Mouse (Mus musculus): ENCODE results near the gene Cyp46a1. TPM values are rescaled to one million over a fixed set of nuclear protein-coding genes. Genes with fewer than 3 reads are reported as not detected.

Gene Cyp46a1
- total RNA-seq, 2 experiments from 2014 or later: 0.54 to 1.7 TPM

DNA sequence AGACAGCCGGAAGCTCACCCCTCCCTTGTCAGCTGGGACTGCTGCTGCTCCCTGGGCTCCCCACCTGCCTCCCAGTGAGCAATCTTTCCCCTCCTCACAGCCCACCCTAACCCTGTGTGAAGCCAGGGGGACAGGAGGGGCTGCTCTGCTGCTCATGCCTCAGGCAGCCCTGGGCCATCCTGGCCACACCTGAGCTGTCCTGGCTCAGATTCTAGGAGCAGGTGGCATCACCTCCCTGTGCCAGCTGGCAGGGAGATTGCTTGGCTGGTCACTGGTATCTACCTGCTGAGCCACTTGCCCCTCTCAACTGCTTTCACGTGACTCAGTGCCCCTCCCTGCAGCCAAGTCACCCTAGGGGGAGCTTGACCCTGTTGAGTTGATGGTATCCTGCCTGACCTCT, 20.1 kb downstream of the Cyp46a1 start:
- intact Hi-C loops (cut with DNase I): no loop called here
- no peak for DNase-seq

DNA sequence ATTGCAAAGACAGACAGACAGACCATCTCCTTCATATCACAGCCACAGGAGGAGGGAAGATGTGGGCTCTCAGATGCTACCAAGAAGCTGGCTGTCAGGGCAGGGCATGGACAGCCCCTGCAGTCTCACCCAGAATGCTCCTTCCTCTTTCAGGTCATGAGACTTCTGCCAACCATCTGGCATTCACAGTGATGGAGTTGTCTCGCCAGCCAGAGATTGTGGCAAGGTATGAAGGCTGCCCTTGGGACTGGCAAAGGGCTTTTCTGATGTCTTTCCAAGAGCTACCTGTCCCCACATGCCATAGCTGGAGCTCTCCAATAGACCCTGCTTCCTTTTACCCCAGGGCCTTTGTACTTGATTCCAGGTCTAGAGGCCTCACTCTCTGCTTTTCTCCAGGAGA, 21.1 kb downstream of the Cyp46a1 start:
- intact Hi-C loops (cut with DNase I): no loop called here
- DNase-seq: no peak

DNA sequence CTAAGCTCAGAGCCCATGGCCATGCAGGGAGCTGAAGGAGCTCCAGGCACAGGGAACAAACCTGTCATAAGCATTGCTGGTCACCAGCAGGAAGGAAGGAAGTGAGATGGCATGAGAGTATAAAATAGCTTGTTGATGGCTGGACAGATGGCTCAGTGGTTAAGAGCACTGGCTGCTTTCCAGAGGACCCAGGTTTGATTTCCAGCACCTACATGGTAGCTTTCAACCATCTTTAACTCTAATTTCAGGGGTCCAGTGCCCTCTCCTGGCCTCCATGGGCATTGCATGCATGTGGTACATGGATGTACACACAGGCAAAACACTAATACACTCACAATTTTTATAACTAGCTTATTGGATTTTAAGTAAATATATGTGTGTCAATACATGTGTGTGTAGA, 21.8 kb downstream of the Cyp46a1 start:
- intact Hi-C loops (cut with DNase I): no loop called here
- DNase-seq: no peak

DNA sequence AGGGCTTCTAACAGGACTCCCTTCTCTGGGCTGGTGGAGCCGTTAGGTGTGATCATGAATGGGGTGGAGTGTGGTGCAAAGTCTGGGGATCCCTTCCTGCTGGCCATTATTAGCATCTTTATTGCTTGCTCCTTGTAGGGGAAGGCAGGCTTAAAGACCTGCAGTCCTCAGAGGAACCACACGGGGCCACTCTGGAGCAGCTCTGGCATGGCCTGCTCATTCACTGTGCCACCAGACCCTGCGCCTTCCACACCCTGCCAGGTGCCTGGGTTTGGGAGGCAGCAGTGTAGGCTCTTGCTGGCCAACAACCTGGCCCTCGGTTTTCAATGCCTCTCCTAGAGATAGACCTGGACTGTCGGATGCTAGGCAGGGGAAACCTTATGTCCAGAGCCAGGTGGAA, 29.6 kb downstream of the Cyp46a1 start:
- DNase-seq: peak; percentile 85 to 90
- intact Hi-C loops (cut with DNase I): loop anchor here (1.0 kb wide), 1 partner anchor 131 kb away; no protein-coding TSS in a partner anchor

DNA sequence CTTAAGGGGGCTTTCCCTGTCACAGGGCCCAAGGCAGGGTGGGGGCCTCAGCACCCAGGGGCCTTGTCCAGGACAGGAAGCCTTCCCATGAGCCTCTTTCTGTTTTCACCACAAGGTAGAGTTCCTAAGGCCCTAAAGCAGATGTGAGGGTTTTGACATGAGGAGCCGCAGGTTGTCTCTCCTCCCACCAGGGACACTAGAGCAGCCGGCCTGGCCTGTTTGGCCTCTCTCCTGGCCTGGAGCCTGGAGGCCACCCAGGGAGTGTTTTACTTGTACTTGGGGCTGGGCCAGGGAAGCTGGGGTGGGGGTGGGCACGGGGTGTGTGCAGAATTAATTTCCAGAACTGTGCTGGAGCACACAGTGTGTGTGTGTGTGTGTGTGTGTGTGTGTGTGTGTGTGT, 31.2 kb downstream of the Cyp46a1 start:
- intact Hi-C loops (cut with DNase I): loop anchor here (5.0 kb wide), 1 partner anchor 37 kb away; no protein-coding TSS in a partner anchor
- peak; percentile 81 to 86 for DNase-seq

DNA sequence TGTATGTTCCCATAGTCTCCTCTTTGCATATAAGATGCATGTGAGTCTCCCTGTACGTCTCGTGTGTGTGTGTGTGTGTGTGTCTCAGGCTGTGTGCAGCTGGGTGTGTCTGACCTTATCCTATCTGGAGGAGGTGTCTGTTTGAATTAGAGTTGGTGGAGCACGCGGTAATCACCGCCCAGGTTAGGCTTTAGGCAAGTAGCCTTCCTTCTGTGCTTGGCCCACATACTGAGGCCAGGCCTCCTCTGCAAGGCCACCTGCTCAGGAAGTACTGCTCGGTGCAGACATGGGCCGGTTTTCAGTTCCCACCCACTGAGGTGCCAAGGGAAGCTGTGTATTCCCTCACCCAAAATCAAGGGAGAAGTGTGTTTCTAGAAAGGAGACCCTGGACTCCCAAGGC, 31.7 kb downstream of the Cyp46a1 start:
- DNase-seq: no peak
- intact Hi-C loops (cut with DNase I): loop anchor here (5.0 kb wide), 1 partner anchor 36 kb away; no protein-coding TSS in a partner anchor

DNA sequence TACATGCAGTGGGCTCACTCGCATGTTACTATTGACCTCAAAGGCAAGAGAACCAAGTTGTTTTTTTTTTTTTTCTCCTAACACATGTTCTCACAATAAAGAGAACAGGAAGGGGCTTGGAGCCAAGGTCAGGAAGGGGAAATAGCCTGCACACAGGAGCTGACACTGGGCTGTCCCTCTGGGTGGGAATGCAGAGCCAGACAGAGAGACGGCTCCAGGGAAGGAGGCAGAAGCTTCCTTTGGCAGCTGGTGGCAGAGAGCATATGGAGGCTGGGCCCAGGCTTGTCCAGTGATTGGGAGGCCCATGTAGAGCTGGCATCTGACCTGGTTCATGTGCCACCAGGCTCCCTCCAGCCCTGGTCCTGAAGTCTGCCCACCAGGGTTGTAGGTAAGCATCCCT, 33.7 kb downstream of the Cyp46a1 start:
- DNase-seq: peak in 1 of 2 experiments; percentile 48
- intact Hi-C loops (cut with DNase I): loop anchor here (1.0 to 5.0 kb wide), 2 partner anchors 34 to 55 kb away; no protein-coding TSS in a partner anchor

DNA sequence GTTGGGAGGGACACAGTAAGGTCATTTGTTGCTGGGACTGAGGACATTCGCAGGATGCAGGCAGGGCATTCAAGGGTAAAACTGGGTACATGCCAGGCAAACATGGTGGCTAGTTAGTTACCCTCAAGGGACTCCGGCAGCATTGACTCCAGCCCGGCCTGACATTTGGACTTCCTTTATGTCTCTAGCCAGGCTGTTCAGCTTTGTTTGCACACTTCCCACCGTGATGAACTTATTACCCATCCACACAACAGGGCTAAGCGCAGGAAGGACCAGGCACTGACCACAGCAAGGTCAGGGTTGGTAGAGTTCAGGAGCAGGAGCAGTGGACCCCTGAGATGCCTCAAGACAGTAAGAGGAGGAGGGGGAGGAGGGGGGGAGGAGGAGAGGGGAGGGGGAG, 34.7 kb downstream of the Cyp46a1 start:
- intact Hi-C loops (cut with DNase I): loop anchor here (5.0 kb wide), 1 partner anchor 33 kb away; no protein-coding TSS in a partner anchor
- no peak for DNase-seq

DNA sequence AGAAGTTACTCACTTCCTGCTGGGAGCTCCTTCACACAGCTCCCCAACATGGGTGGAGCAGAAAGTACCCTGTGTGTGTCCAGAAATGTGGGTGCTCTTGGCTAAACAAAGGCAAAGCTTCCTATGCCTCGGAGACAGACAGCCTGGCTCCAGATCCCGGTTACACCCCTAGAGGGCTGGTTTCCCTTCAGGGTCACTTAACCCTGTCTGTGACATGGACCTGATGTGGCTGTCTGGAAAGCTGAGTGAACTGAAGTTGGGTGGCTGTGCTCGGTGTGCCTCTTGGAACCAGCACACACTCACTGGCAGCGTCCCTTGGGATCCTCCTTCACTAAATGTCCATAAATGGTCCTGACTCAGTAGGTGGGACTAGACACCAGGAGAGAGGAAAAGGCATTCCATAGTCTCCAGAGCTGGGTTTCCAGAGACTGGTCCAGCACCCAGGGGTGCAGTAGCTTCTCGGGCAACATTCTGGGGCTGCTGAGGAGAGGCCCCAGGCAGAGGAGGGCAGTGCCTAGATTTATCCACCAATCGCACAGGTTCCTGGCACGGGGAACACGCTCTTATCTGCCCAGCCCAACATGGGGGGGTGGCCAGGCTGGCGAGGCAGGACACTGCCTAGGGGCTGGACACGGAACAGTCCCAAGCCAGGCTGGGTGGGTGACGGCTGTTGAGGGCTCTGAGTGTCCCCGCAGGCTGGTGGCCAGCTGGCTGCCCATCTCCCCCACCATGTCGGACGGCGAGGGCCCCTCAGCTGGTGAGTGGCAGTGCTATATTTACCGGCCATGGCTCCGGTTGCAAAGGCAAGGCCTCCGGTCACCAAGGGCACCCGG, 36.6 kb downstream of the Cyp46a1 start, which contains the start of gene Eml1:
Eml1 (plus strand) TSS at position 362 of the 833 bp plus-strand sequence.
- DNase-seq: peak; percentile 65 to 74
- intact Hi-C loops (cut with DNase I): no loop called here

DNA sequence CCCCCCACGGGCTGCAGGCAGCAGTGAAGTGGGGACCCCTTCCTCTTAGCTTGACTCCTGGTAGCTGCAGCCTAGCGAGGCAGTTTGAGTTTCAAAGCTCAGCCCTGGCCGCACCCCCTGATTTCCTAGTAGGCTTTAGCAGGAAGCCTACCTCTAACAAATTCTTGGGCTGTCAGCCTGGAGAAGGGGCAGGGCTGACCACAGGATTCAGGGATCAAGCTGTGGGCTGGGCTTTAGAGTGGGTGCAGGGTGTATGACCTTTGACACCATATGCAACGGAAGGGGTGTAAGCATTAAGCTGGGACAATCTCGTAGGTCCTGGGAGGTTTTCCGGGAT, 37.2 kb downstream of the Cyp46a1 start:
- DNase-seq: no peak
- intact Hi-C loops (cut with DNase I): no loop called here

DNA sequence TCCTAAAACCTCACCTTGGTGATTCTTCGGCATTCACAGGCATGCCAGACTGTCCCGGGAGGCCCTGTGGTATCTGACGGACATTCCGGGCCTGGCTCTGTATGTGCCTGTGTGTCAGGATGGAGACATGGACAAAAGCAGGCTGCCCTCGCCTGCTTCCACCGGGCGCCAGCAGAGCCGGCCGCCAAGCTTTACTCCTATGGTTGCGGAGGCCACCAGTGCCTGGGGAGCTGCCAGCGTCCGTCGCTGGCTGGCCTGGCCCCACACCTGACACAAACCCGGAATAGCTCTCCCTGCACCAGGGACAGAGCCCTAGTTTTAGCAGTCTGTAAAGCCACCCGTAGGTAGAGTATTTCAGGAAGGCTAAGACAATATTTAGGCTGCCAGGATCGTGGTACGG, 38.1 kb downstream of the Cyp46a1 start:
- DNase-seq: peak; percentile 74 to 75
- intact Hi-C loops (cut with DNase I): no loop called here

DNA sequence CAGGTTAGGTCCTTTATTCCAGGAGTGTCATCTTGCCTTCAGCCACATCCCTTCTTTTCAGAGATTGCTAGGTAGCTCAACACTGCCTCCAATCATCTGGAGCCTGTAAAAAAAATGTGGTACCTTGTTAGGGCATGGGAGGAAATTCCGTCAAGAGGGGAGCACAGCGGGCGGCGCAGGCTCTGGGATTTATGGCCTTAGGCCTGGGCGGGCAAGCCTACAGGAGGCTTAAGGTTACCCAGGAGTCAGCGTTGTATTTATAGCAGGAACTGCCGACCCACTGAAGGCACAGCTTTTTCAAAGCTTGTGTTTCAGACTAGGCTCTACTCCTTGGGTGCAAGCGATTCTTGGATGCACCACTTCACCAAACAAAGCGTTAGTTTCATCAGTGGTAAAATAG, 39.4 kb downstream of the Cyp46a1 start:
- no peak for DNase-seq
- intact Hi-C loops (cut with DNase I): loop anchor here (2.0 kb wide), 1 partner anchor 15 kb away; no protein-coding TSS in a partner anchor

DNA sequence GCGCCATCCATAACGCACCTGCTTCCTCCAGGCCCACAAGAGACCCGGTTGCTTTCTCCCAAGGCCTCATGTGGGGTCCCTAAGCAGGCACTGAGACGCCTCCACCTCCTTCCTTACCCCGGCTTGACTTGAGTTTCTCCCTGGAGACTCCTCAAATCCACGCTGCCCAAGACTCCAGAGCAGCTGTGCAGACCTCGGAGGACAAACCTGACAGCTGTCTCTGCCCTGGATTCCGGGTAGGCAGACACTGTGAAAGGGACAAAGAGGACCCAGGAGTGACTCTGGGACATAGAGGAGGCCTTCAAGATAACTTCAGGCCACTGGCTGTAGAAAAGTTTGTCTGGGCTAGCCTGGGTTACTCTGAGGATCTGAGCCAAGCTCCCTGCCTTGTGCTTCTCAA, 40.5 kb downstream of the Cyp46a1 start:
- DNase-seq: no peak
- intact Hi-C loops (cut with DNase I): loop anchor here (2.0 kb wide), 1 partner anchor 14 kb away; no protein-coding TSS in a partner anchor

DNA sequence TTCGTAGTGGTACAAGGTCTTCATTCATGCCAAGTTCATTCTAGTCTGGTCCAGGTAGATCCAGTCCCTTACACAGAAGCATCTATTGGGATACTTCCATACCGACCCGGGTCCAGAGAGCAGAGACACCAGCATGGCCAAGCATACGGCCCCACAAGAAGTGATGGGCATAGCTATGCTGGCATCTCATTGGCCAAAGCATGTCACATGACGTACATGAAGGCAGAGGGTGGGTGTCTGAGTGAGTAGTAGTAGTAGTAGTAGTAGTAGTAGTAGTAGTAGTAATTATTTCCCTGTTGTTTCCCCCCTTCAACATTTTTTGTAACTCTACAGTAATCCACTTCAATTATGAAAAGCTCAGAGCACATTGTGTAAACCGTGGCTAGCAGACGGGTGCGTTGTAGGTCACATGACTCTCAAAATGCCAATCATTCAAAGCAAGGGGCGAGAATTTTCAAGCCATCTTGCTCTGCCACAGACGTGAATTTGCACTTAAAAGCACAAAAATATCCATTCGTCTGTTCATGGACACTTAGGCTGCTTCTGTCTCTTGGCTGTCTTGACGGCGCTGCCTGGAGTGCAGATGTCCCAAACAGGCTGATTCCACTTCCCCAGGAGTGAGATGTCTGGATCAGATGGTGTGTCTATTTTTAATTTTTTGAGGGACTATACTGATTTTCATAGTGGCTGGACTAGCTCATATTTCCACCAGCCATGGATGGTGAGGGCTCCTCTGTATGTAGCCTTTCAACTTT, 44.4 kb downstream of the Cyp46a1 start:
- no peak for DNase-seq

DNA sequence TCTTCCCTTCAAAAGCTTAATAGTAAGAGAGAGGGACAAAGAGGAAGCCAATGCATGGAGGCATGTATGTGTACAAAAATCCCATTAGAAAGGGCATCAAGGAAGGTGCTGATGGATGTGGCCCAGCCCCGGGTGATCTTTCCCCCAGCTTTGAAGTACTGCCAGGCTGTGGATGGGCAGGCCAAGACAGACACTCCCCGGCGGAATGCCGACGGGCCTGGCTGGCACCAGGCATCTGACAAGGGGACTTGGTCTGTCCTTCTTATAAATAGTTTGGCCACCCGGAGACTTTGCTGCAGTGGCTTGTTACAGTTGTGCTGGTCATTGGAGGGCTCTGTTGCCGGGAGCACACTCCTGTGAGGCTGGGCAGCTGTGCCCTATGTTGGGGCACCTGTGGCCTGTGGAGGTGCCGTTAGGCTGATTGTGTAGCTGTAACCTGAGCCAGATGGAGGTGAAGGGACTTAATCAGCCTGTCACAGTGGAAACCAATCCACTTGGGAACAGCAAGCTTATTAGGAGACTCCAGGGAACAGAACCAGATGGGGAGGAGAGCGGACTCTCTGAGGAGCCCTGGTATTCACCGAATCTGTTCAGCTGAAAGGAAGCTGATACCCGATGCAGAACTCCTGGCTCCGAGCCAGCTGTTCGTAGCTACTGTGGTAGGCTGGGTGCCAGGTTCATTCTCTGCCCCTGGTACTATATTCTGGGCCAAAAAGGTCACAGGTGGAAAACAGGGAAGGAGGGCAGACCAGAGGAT, 52.5 kb downstream of the Cyp46a1 start:
- intact Hi-C loops (cut with DNase I): no loop called here
- peak; percentile 68 to 78 for DNase-seq

More for the DNA sequence above, 44.4 kb downstream of the Cyp46a1 start:
- intact Hi-C loops (cut with DNase I): no loop called here

DNA sequence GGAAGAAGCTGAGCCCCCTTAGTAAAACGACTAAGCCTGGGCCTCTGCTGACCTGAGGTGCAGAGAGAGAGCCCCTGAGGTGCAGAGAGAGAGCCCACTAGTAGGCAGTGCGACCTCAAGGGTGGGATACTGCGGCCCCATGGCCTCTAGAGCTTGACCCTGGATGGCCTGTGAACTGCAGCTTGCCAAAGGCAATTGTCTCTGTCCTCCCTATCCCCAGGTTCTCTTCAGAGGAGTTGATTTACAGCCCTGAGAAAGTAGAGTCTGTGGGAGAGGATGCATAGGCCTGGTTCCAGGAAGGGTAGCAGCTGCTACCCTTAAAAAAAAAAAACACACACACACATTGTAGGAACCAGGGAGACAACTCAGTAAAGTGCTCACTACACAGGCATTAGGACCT, 55.5 kb downstream of the Cyp46a1 start:
- intact Hi-C loops (cut with DNase I): loop anchor here (2.0 kb wide), 1 partner anchor 15 kb away; no protein-coding TSS in a partner anchor

DNA sequence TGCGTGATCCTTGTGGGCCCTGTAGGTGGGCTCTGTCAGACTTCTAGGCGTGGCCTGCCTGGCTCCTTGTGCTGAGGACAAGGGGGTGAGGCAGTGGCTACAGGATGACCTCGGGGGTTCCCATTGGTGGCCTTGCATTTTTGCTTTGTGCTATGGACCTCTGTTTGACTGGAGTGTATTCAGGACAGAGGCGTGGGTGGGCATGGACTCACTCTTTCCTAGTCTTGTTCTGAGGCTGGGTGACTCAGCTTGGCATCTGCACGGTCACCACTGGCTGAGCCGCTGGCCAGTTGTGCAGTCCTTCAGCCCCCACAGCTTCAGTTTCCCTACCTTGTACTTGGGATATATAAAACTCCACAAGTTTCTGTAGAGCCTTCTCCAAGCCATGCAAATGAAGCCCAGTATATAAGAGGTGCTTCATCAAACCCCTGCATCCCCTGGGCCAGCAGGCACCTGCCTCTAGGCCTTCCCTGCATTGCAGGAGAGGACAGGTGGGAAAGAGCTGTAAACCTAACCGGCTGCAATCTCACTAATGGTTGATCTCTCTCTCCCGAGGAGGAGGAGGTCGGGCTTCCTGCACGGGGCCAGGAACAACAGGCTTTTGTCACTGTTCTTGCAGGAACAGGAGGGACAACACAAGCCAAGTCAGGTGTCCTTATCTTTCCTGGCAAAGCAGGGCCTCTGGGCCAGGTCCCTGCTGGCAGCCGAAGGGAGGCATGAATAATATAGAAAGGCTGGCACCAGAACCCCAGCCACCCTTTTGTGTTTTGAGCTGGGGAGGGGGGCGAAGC, 58.3 kb downstream of the Cyp46a1 start:
- peak; percentile 45 to 51 for DNase-seq
- intact Hi-C loops (cut with DNase I): loop anchor here (2.0 kb wide), 1 partner anchor 30 kb away; no protein-coding TSS in a partner anchor

More for the DNA sequence above, 55.5 kb downstream of the Cyp46a1 start:
- no peak for DNase-seq

DNA sequence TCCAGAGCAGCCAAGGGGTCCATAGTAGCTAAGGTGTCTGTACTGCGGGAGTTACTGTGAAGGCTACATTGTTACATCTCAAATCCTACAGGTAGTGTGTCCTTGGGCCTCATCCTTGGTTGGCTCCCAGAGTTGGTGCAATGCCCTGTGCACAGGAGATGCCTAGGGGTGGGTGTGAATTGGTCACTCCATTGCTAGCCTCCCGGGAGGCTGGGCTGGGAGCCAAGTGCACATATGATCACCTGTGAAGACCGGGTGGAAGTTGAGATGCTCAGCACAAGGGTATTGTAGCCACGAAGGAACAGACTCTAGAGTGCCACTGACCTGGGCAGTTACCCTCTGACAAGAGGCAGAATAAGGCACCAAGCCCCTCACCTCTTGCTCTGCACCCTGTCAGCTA, 58.9 kb downstream of the Cyp46a1 start:
- no peak for DNase-seq
- intact Hi-C loops (cut with DNase I): loop anchor here (2.0 kb wide), 1 partner anchor 30 kb away; no protein-coding TSS in a partner anchor

DNA sequence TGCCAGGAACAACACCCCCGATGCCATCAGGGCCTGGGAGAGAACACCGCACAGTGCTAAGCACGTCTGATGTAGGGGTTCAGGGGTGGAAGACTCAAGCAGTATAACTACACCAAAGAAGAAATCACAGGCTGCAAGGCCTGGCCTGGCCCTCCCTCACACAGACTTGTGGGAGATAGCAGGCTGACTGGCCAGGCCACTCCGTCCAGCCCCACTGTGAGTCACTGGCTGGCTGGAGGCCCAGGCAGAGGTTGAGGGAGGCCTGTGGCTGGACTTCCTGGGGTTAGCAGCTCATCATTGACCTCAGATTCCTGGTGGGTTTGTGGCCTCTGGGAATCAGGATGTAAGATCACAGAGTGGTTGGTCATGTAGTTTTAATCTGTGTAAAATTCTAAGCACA, 59.5 kb downstream of the Cyp46a1 start:
- intact Hi-C loops (cut with DNase I): loop anchor here (2.0 kb wide), 1 partner anchor 29 kb away; no protein-coding TSS in a partner anchor

More for the DNA sequence above, 59.5 kb downstream of the Cyp46a1 start:
- DNase-seq: peak; percentile 92 to 97
